Mouse (Mus musculus) myocyte (in vitro differentiated cells): ENCODE results near the gene Mbtd1.

ENCODE experiments used
- CEBPB ChIP-seq: IDR thresholded peaks from 2 replicates; pipeline ENCODE4 v1.6.1; 2011; ENCODE audit warnings: mild to moderate bottlenecking, moderate library complexity; ENCODE audit not compliant: poor library complexity, insufficient read depth, severe bottlenecking
- POLR2A ChIP-seq: IDR thresholded peaks from one replicate; pipeline ENCODE4 v1.6.1; 2011; ENCODE audit warnings: low read depth, mild to moderate bottlenecking, control low read depth, moderate library complexity; ENCODE audit not compliant: insufficient read length
- REST ChIP-seq: IDR thresholded peaks from one replicate; pipeline ENCODE4 v1.6.1; 2011; ENCODE audit warnings: mild to moderate bottlenecking, control low read depth, moderate library complexity; ENCODE audit not compliant: insufficient read depth, insufficient read length
- USF1 ChIP-seq: IDR thresholded peaks from one replicate; pipeline ENCODE4 v1.6.1; 2011; ENCODE audit warnings: low read depth, mild to moderate bottlenecking, control low read depth, moderate library complexity

DNA sequence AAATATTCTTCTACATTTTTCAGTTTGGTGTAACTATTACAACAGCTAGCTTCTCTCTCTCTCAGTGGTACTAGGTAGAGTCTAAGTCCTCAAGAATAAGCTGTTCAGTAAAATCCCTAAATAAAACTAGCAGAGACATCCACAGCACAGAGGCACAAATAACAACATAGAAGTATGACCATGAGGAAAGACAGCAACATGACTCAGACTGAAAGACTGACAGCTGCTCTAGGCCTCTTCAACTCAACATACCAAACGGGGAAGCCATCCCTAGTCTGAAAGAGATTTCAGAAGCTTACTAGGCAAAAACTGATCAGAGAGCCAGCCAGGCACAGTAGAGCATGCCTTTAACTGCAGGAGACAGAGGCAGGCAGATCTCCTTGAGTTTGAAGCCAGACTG, 23.0 kb upstream of the Mbtd1 start:
- no peak for TF ChIP-seq USF1
- no peak for TF ChIP-seq POLR2A
- no peak for TF ChIP-seq CEBPB
- no peak for TF ChIP-seq REST
